Mouse (Mus musculus) neural tube, embryonic 12.5 days (tissue): ENCODE data around the gene Mthfs. TPM values are rescaled to one million over a fixed set of nuclear protein-coding genes. Genes with fewer than 3 reads are reported as not detected.

Experiments
- ATAC-seq: fragments of 200-750 bp; cut with Nextera tagmentation; 2 replicates; pipeline ENCODE4 v1.8.0; 2017; ENCODE audit warnings: low read depth, mild to moderate bottlenecking, moderate TSS enrichment, moderate library complexity; ENCODE audit not compliant: low FRiP score
- H3K27ac ChIP-seq: fragments of 300-500 bp; sonication (generic); 2 replicates; pipeline ENCODE4 v1.5.1; 2016
- H3K27me3 ChIP-seq: fragments of 300-500 bp; sonication (generic); replicated peaks from 2 replicates; pipeline ENCODE4 v1.6.1; 2016; ENCODE audit warnings: mild to moderate bottlenecking
- H3K36me3 ChIP-seq: fragments of 300-500 bp; sonication (generic); 2 replicates; pipeline ENCODE4 v1.6.1; 2016; ENCODE audit warnings: mild to moderate bottlenecking
- H3K4me1 ChIP-seq: fragments of 300-500 bp; sonication (generic); 2 replicates; pipeline ENCODE4 v1.6.1; 2016
- H3K4me2 ChIP-seq: fragments of 300-500 bp; sonication (generic); replicated peaks from 2 replicates; pipeline ENCODE4 v1.6.1; 2016; ENCODE audit warnings: mild to moderate bottlenecking
- H3K4me3 ChIP-seq: fragments of 300-500 bp; sonication (generic); 2 replicates; pipeline ENCODE4 v1.5.1; 2016
- H3K9ac ChIP-seq: fragments of 300-500 bp; sonication (generic); 2 replicates; pipeline ENCODE4 v1.6.1; 2016; ENCODE audit warnings: mild to moderate bottlenecking
- H3K9me3 ChIP-seq: fragments of 300-500 bp; sonication (generic); 2 replicates; pipeline ENCODE4 v1.6.1; 2016; ENCODE audit warnings: mild to moderate bottlenecking
- WGBS: fragments of 180-500 bp; shearing (Covaris S2); methylation state at CpG from one replicate; pipeline ENCODE4 v1.1.7; 2016; 5-methylcytosine and 5-hydroxymethylcytosine counted together
- polyA plus RNA-seq: library from polyadenylated mRNA; unstranded; fragments of >200 nt; fragmentation: Nextera tagmentation; extraction: Ambion mirVana; gene quantifications from 2 replicates; pipeline ENCODE4 v1.2.1, GENCODE M21; 2016

Gene Mthfs
- polyA plus RNA-seq, 1 experiment from 2014 or later, result 18.0 TPM

GRCm38 (mm10) chr9:89263968-89264367 lies 53.5 kb downstream of the Mthfs start:
- no peak overlapping the region for H3K27ac ChIP-seq
- H3K4me1 ChIP-seq, result no peaks in the 10 kb centered on the region
- no peak for ATAC-seq
- H3K4me2 ChIP-seq, result no peak overlapping the region
- H3K4me3 ChIP-seq, result no peak overlapping the region
- no peaks in the 10 kb centered on the region for H3K9me3 ChIP-seq
- no peak overlapping the region for H3K9ac ChIP-seq
- H3K27me3 ChIP-seq, result no peaks in the 10 kb centered on the region
- no peaks in the 10 kb centered on the region for H3K36me3 ChIP-seq
- WGBS, result 91% methylated on average over 3 of the region's 3 CpGs

- Histone ChIP-seq H3K4me3 (no peak overlapping the region), H3K4me1 (no peaks in the 10 kb centered on the region), H3K9me3 (no peaks in the 10 kb centered on the region), H3K4me2 (no peak overlapping the region), H3K27me3 (no peaks in the 10 kb centered on the region), H3K36me3 (no peaks in the 10 kb centered on the region), H3K9ac (no peak overlapping the region), H3K27ac (no peak overlapping the region)
- 92% methylated on average over 1 of the region's 1 CpGs for WGBS
- ATAC-seq, result no peak
Observed at GRCm38 (mm10) chr9:89264571-89264970, 54.1 kb downstream of the Mthfs start.

- H3K4me3 ChIP-seq, result no peak overlapping the region
- no peak overlapping the region for H3K4me2 ChIP-seq
- no peaks in the 10 kb centered on the region for H3K4me1 ChIP-seq
- no peak overlapping the region for H3K9ac ChIP-seq
- H3K27ac ChIP-seq, result no peak overlapping the region
- WGBS, result 81% methylated on average over 4 of the region's 4 CpGs
- H3K36me3 ChIP-seq, result no peaks in the 10 kb centered on the region
- H3K27me3 ChIP-seq, result no peaks in the 10 kb centered on the region
- ATAC-seq, result no peak
- no peaks in the 10 kb centered on the region for H3K9me3 ChIP-seq
Observed at GRCm38 (mm10) chr9:89267093-89267492, 56.6 kb downstream of the Mthfs start.

GRCm38 (mm10) chr9:89267572-89267971 lies 57.1 kb downstream of the Mthfs start:
- no peaks in the 10 kb centered on the region for H3K36me3 ChIP-seq
- no peaks in the 10 kb centered on the region for H3K4me1 ChIP-seq
- no peak overlapping the region for H3K9ac ChIP-seq
- no peak overlapping the region for H3K4me2 ChIP-seq
- ATAC-seq, result no peak
- no peaks in the 10 kb centered on the region for H3K9me3 ChIP-seq
- 62% methylated on average over 5 of the region's 5 CpGs for WGBS
- no peak overlapping the region for H3K27ac ChIP-seq
- no peaks in the 10 kb centered on the region for H3K27me3 ChIP-seq
- H3K4me3 ChIP-seq, result no peak overlapping the region

- H3K27me3 ChIP-seq, result no peaks in the 10 kb centered on the region
- no peak overlapping the region for H3K4me3 ChIP-seq
- no peaks in the 10 kb centered on the region for H3K4me1 ChIP-seq
- no peak overlapping the region for H3K9ac ChIP-seq
- H3K9me3 ChIP-seq, result no peaks in the 10 kb centered on the region
- 78% methylated on average over 2 of the region's 2 CpGs for WGBS
- H3K4me2 ChIP-seq, result no peak overlapping the region
- ATAC-seq, result no peak
- no peaks in the 10 kb centered on the region for H3K36me3 ChIP-seq
- no peak overlapping the region for H3K27ac ChIP-seq
Observed at GRCm38 (mm10) chr9:89270376-89270775, 59.9 kb downstream of the Mthfs start.

GRCm38 (mm10) chr9:89273766-89274165 lies 63.3 kb downstream of the Mthfs start:
- Histone ChIP-seq H3K27me3 (no peaks in the 10 kb centered on the region), H3K4me1 (no peaks in the 10 kb centered on the region), H3K27ac (no peak overlapping the region), H3K36me3 (no peaks in the 10 kb centered on the region), H3K9ac (no peak overlapping the region), H3K4me3 (no peak overlapping the region), H3K9me3 (no peaks in the 10 kb centered on the region), H3K4me2 (no peak overlapping the region)
- WGBS, result 74% methylated on average over 7 of the region's 7 CpGs
- ATAC-seq, result no peak

- no peaks in the 10 kb centered on the region for H3K9me3 ChIP-seq
Observed at GRCm38 (mm10) chr9:89278207-89278606, 67.7 kb downstream of the Mthfs start.

GRCm38 (mm10) chr9:89282374-89283068 lies 72.0 kb downstream of the Mthfs start:
- H3K9ac ChIP-seq, result no peak overlapping the region
- no peak for ATAC-seq
- no peaks in the 10 kb centered on the region for H3K4me1 ChIP-seq
- 88% methylated on average over 2 of the region's 2 CpGs for WGBS
- no peaks in the 10 kb centered on the region for H3K9me3 ChIP-seq
- H3K36me3 ChIP-seq, result no peaks in the 10 kb centered on the region
- H3K27ac ChIP-seq, result no peak overlapping the region
- H3K27me3 ChIP-seq, result no peaks in the 10 kb centered on the region
- H3K4me3 ChIP-seq, result no peak overlapping the region
- H3K4me2 ChIP-seq, result no peak overlapping the region

More at GRCm38 (mm10) chr9:89278207-89278606, 67.7 kb downstream of the Mthfs start:
- H3K9ac ChIP-seq, result no peak overlapping the region
- 88% methylated on average over 8 of the region's 8 CpGs for WGBS
- no peak overlapping the region for H3K27ac ChIP-seq
- no peak overlapping the region for H3K4me2 ChIP-seq
- no peak for ATAC-seq
- H3K4me3 ChIP-seq, result no peak overlapping the region
- no peaks in the 10 kb centered on the region for H3K4me1 ChIP-seq
- no peaks in the 10 kb centered on the region for H3K36me3 ChIP-seq
- no peaks in the 10 kb centered on the region for H3K27me3 ChIP-seq

- H3K27ac ChIP-seq, result no peak overlapping the region
- no peaks in the 10 kb centered on the region for H3K9me3 ChIP-seq
- H3K9ac ChIP-seq, result no peak overlapping the region
- WGBS, result 79% methylated on average over 2 of the region's 2 CpGs
- H3K27me3 ChIP-seq, result no peaks in the 10 kb centered on the region
- no peak overlapping the region for H3K4me2 ChIP-seq
- no peak for ATAC-seq
- H3K4me3 ChIP-seq, result no peak overlapping the region
- H3K36me3 ChIP-seq, result no peaks in the 10 kb centered on the region
- H3K4me1 ChIP-seq, result no peaks in the 10 kb centered on the region
Observed at GRCm38 (mm10) chr9:89288037-89288436, 77.6 kb downstream of the Mthfs start.

GRCm38 (mm10) chr9:89293364-89293763 lies 82.9 kb downstream of the Mthfs start:
- Histone ChIP-seq H3K9ac (no peak overlapping the region), H3K4me1 (no peaks in the 10 kb centered on the region), H3K27me3 (no peaks in the 10 kb centered on the region), H3K4me2 (no peak overlapping the region), H3K9me3 (no peaks in the 10 kb centered on the region), H3K27ac (no peak overlapping the region), H3K36me3 (no peaks in the 10 kb centered on the region), H3K4me3 (no peak overlapping the region)
- 89% methylated on average over 3 of the region's 3 CpGs for WGBS
- ATAC-seq, result no peak

- H3K9me3 ChIP-seq, result no peaks in the 10 kb centered on the region
- H3K4me1 ChIP-seq, result no peaks in the 10 kb centered on the region
- no peak overlapping the region for H3K9ac ChIP-seq
- H3K27ac ChIP-seq, result no peak overlapping the region
- ATAC-seq, result no peak
- 76% methylated on average over 3 of the region's 3 CpGs for WGBS
- no peak overlapping the region for H3K4me3 ChIP-seq
- no peak overlapping the region for H3K4me2 ChIP-seq
- H3K27me3 ChIP-seq, result no peaks in the 10 kb centered on the region
- H3K36me3 ChIP-seq, result no peaks in the 10 kb centered on the region
Observed at GRCm38 (mm10) chr9:89294121-89294520, 83.6 kb downstream of the Mthfs start.

- Histone ChIP-seq H3K4me3 (no peak overlapping the region), H3K36me3 (no peaks in the 10 kb centered on the region), H3K27me3 (no peaks in the 10 kb centered on the region), H3K4me1 (no peaks in the 10 kb centered on the region), H3K27ac (no peak overlapping the region), H3K9ac (no peak overlapping the region), H3K9me3 (no peaks in the 10 kb centered on the region), H3K4me2 (no peak overlapping the region)
- no peak for ATAC-seq
- WGBS, result 86% methylated on average over 2 of the region's 2 CpGs
Observed at GRCm38 (mm10) chr9:89305637-89306036, 95.2 kb downstream of the Mthfs start.
